Mouse (Mus musculus) midbrain, embryonic 14.5 days (tissue): Measurements from ENCODE around the gene Eml2. TPM values are rescaled to one million over a fixed set of nuclear protein-coding genes. Genes with fewer than 3 reads are reported as not detected.
"Not testable (repeated sequence)": the region's sequence is repeated elsewhere in the genome, so short reads cannot be mapped to it uniquely, and the experiment has no call there.

Source experiments
- ATAC-seq: fragments of 200-750 bp; cut with Nextera tagmentation; 2 replicates; pipeline ENCODE4 v1.8.0; 2017; ENCODE audit warnings: moderate number of reproducible peaks, moderate library complexity; ENCODE audit not compliant: low FRiP score, low TSS enrichment
- DNase-seq: peaks from one replicate; pipeline ENCODE4 v3.0.0-alpha.2; 2015
- H3K27ac ChIP-seq: fragments of 300-500 bp; sonication (generic); replicated peaks from 2 replicates; pipeline ENCODE4 v1.5.1; 2014; ENCODE audit warnings: mild to moderate bottlenecking, low read depth, low read length, moderate library complexity
- H3K27me3 ChIP-seq: fragments of 300-500 bp; sonication (generic); 2 replicates; pipeline ENCODE4 v1.6.1; 2014; ENCODE audit warnings: low read length, control low read depth, mixed read lengths; ENCODE audit not compliant: control insufficient read depth, insufficient read depth
- H3K36me3 ChIP-seq: fragments of 300-500 bp; sonication (generic); 2 replicates; pipeline ENCODE4 v1.6.1; 2014; ENCODE audit warnings: low read length, control low read depth; ENCODE audit not compliant: control insufficient read depth, insufficient read depth
- H3K4me1 ChIP-seq: fragments of 300-500 bp; sonication (generic); 2 replicates; pipeline ENCODE4 v1.6.1; 2014; ENCODE audit warnings: mild to moderate bottlenecking, antibody characterized with exemption, low read length, control low read depth; ENCODE audit not compliant: control insufficient read depth, insufficient read depth
- H3K4me2 ChIP-seq: fragments of 300-500 bp; sonication (generic); 2 replicates; pipeline ENCODE4 v1.6.1; 2014; ENCODE audit warnings: mild to moderate bottlenecking, low read length, moderate library complexity
- H3K4me3 ChIP-seq: fragments of 300-500 bp; sonication (generic); replicated peaks from 2 replicates; pipeline ENCODE4 v1.5.1; 2014; ENCODE audit warnings: low read depth, low read length
- H3K9ac ChIP-seq: fragments of 300-500 bp; sonication (generic); replicated peaks from 2 replicates; pipeline ENCODE4 v1.6.1; 2014; ENCODE audit warnings: mild to moderate bottlenecking, low read length, moderate library complexity
- H3K9me3 ChIP-seq: fragments of 300-500 bp; sonication (generic); 2 replicates; pipeline ENCODE4 v1.6.1; 2016; ENCODE audit warnings: low read length, control low read depth, mixed read lengths; ENCODE audit not compliant: control insufficient read depth
- WGBS: fragments of 180-500 bp; shearing (Covaris S2); extraction: QIAGEN DNeasy Blood & Tissue Kit; methylation state at CpG from one replicate; pipeline ENCODE4 v1.1.7; 2014; 5-methylcytosine and 5-hydroxymethylcytosine counted together
- polyA plus RNA-seq: library from polyadenylated mRNA; unstranded; fragments of >200 nt; fragmentation: Nextera tagmentation; extraction: Ambion mirVana; gene quantifications from 2 replicates; pipeline ENCODE4 v1.2.1, GENCODE M21; 2014

Eml2 gene
- polyA plus RNA-seq, 1 experiment from 2014 or later: 2.6 TPM

GRCm38 (mm10) chr7:19146793-19147192 is 29.4 kb upstream of the Eml2 start:
- DNase-seq: no peak
- no peak overlapping the region for H3K4me3 ChIP-seq
- WGBS: 88% methylated on average over 10 of the region's 10 CpGs
- ATAC-seq: no peak
- no peaks in the 10 kb centered on the region for H3K27me3 ChIP-seq
- no peak overlapping the region for H3K27ac ChIP-seq
- H3K9me3 ChIP-seq: no peaks in the 10 kb centered on the region
- peaks cover 26% of the 10 kb centered on the region for H3K36me3 ChIP-seq
- peaks cover 17% of the 10 kb centered on the region for H3K4me1 ChIP-seq
- H3K4me2 ChIP-seq: no peak overlapping the region
- no peak overlapping the region for H3K9ac ChIP-seq

- peak overlapping the region; percentile 80 for H3K4me2 ChIP-seq
- H3K36me3 ChIP-seq: peaks cover 26% of the 10 kb centered on the region
- peak overlapping the region; percentile 63; the same call in 1 of the 2 replicates for H3K9ac ChIP-seq
- 65% methylated on average over 6 of the region's 6 CpGs for WGBS
- H3K4me3 ChIP-seq: peak overlapping the region; percentile 68; the same call in 1 of the 2 replicates
- H3K9me3 ChIP-seq: no peaks in the 10 kb centered on the region
- H3K4me1 ChIP-seq: peaks cover 17% of the 10 kb centered on the region
- ATAC-seq: no peak
- DNase-seq: no peak
- H3K27me3 ChIP-seq: no peaks in the 10 kb centered on the region
- H3K27ac ChIP-seq: no peak overlapping the region
Measured at GRCm38 (mm10) chr7:19147497-19148045, 28.6 kb upstream of the Eml2 start.

GRCm38 (mm10) chr7:19148180-19148874 is 27.9 kb upstream of the Eml2 start:
- WGBS: 11% methylated on average over 20 of the region's 20 CpGs
- H3K36me3 ChIP-seq: peaks cover 26% of the 10 kb centered on the region
- H3K4me3 ChIP-seq: peak overlapping the region; percentile 68
- H3K27me3 ChIP-seq: no peaks in the 10 kb centered on the region
- H3K27ac ChIP-seq: peak overlapping the region; percentile 85
- no peaks in the 10 kb centered on the region for H3K9me3 ChIP-seq
- H3K9ac ChIP-seq: peak overlapping the region; percentile 63
- no peak for DNase-seq
- H3K4me2 ChIP-seq: peak overlapping the region; percentile 80
- peaks cover 17% of the 10 kb centered on the region for H3K4me1 ChIP-seq
- ATAC-seq: no peak

DNA sequence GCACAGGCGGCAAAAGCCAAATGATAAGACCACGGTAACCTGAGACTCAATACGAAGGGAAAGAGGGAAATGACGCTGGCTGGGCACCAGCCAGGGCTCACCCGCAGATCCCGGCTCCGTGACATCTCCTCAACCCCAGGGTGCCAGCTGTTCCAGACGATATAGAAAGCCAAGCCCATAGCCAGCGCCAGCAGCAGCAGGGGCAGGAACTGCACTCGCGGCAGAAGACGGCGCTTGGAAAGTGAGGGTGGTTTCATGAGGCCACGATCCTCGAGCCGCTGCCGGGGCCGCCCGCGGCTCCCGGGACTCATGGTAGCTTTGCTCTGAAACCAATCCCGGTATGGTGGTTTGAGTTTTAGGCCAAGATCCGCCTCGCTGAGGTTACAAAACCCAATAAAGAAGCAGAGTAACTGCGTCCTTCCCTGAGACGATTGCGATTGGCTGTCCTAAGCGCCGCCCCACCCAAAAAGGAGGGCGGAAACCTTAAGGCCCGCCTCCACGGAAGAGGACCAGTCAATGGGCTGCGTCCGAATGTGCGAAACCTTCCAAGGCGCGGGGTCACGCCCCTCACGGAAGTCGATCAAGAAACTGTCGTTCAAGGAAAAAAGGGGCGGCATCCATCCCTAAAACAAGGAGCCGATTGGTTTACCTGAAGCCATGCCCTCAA is 27.2 kb upstream of the Eml2 start, which contains the start of gene Qpctl:
Qpctl (minus strand) TSS at position 417 of the 667 bp plus-strand sequence.
- peak within 1 kb of the TSS; percentile 63 for H3K9ac ChIP-seq
- DNase-seq: peak; percentile 99
- peak; percentile 97 for ATAC-seq
- H3K27ac ChIP-seq: peak within 1 kb of the TSS; percentile 85
- H3K27me3 ChIP-seq: no peaks in the 10 kb centered on the region
- peaks cover 17% of the 10 kb centered on the region for H3K4me1 ChIP-seq
- H3K4me3 ChIP-seq: peak within 1 kb of the TSS; percentile 68
- H3K9me3 ChIP-seq: no peaks in the 10 kb centered on the region
- H3K36me3 ChIP-seq: peaks cover 33% of the 10 kb centered on the region
- WGBS: under 1% methylated on average over 43 of the region's 43 CpGs
- H3K4me2 ChIP-seq: peak within 1 kb of the TSS; percentile 80

DNA sequence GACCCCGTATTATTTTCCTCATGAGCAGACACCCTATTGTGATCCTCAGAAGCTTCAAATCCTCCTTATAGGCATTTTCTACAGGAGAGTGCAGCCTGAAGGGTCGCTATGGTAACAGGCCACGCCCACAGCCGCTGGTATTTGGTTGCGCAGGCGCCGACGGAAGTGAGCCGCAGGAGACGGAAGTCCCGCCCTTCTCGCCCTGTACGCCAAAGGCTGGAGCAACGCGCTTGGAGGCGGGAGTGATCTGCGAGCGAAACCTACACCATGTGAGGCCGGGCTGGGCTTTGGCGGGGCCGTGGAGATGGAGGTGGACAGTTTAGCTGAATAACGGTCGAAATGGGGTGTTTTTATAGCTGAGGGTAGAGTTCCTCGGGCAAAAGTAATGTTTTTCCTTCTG is 26.6 kb upstream of the Eml2 start, which contains the start of gene Snrpd2:
Snrpd2 (plus strand) TSS at position 97 of the 400 bp plus-strand sequence.
- peak within 1 kb of the TSS; percentile 68 for H3K4me3 ChIP-seq
- peaks cover 17% of the 10 kb centered on the region for H3K4me1 ChIP-seq
- peak within 1 kb of the TSS; percentile 63 for H3K9ac ChIP-seq
- peak within 1 kb of the TSS; percentile 85 for H3K27ac ChIP-seq
- WGBS: under 1% methylated on average over 24 of the region's 24 CpGs
- H3K4me2 ChIP-seq: peak within 1 kb of the TSS; percentile 80
- peaks cover 39% of the 10 kb centered on the region for H3K36me3 ChIP-seq
- peak; percentile 99 for DNase-seq
- peak; percentile 93 for ATAC-seq
- no peaks in the 10 kb centered on the region for H3K9me3 ChIP-seq
- H3K27me3 ChIP-seq: no peaks in the 10 kb centered on the region

GRCm38 (mm10) chr7:19151121-19151520 is 25.1 kb upstream of the Eml2 start:
- ATAC-seq, H3K9ac ChIP-seq, H3K27me3 ChIP-seq, H3K4me2 ChIP-seq, H3K9me3 ChIP-seq, H3K4me3 ChIP-seq, H3K27ac ChIP-seq, DNase-seq: not testable (repeated sequence)
- Histone ChIP-seq H3K36me3 (peaks cover 39% of the 10 kb centered on the region), H3K4me1 (peaks cover 17% of the 10 kb centered on the region)
- 93% methylated on average over 10 of the region's 10 CpGs for WGBS

DNA sequence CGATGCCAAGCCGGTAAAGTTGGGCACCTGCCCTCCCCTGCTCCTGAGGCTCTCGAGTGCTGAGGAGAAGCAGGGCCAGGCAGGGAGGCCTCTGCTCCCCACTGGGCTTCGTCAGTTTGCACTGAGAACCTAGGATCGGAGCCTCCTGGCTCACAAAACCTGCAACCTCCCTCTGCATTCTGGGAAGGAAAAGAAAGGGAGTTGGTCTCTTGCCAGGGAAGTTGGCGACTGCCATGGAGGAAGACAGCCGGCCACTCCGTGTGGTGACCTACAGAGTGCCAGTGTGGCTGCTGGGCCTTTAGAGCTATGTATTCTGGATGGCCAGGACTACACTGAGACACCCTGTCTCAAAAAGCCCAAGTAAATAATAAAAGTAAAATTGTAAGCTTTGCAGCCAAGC is 21.4 kb upstream of the Eml2 start:
- 83% methylated on average over 8 of the region's 8 CpGs for WGBS
- Histone ChIP-seq H3K4me3 (no peak overlapping the region), H3K27me3 (peaks cover 7% of the 10 kb centered on the region), H3K4me1 (peaks cover 11% of the 10 kb centered on the region), H3K4me2 (no peak overlapping the region), H3K36me3 (peaks cover 39% of the 10 kb centered on the region), H3K9me3 (no peaks in the 10 kb centered on the region), H3K9ac (no peak overlapping the region), H3K27ac (no peak overlapping the region)
- ATAC-seq: no peak
- DNase-seq: no peak

DNA sequence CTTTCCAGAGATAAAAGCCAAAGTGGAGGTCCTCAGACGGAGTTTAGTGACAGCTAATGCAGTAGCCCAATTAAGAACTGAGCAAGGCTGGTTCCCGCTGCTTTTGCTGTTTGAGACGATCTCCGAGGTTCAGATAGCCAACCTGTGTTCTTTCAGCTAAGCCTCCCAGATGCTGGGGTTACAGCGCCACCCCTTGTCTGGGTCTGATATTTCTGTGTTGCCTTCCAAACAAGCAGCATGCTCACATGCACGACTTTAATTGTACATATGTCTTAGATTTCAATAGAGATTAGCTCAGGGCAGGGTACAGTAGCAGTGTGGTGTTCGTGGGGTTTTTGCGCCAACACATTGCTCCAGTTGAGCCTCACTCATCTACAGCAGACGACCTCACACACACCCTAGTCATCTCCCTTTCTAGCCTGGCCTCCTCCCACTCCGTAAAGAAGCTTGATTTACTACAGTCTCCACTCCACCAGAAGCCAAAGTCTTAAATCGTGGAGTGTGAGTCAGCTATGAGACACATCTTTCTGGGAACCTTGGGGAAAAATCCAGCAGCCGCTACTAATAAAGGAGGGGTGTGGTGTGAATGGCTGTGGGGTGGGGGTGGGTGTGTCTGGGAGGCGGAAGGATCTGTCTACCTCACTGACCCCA is 20.3 kb upstream of the Eml2 start:
- Histone ChIP-seq H3K9me3 (no peaks in the 10 kb centered on the region), H3K4me1 (peaks cover 10% of the 10 kb centered on the region), H3K27me3 (peaks cover 11% of the 10 kb centered on the region), H3K27ac (no peak overlapping the region), H3K4me2 (no peak overlapping the region), H3K9ac (no peak overlapping the region), H3K4me3 (no peak overlapping the region), H3K36me3 (peaks cover 39% of the 10 kb centered on the region)
- no peak for DNase-seq
- 58% methylated on average over 13 of the region's 13 CpGs for WGBS
- no peak for ATAC-seq
